Mouse (Mus musculus): ENCODE results near the gene Atat1.

DNA sequence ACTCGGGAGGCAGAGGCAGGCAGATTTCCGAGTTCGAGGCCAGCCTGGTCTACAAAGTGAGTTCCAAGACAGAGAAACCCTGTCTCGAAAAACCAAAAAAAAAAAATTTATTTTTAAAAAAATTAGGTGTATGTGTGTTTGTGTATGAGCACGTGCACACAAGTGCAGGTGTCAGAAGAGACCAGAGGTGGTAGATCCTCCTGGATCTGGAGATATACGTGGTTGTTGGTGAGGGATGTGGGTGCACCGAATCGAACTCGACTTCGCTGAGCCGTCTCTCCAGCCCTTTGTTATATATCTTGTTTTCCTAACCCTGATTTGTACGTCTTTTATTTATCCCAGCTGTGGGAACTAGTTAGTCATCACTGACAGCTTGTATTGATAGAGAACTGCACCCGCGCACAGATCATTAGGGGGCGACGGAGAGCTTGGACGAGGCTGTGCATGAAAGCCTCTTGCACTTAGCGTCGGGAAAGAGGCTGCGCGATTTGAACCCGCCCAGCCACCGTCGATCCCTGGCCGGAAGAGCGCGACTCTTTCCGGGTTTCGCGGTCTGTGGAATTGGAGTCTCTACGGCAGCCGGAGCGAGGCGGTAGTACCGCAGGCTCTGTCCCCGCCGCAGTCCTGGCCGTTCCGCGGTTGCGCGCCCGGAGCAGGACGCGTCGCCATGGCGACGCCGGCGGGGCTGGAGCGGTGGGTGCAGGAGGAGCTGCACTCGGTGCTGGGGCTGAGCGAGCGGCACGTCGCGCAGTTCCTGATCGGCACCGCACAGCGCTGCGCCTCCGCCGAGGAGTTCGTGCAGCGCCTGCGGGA lies 30.4 kb downstream of the Atat1 start, which contains the start of gene Dhx16:
- TF ChIP-seq MAFK (IDR thresholded peaks at IDR 0.05; ENCODE audit: insufficient read depth, low read depth, low read length) (no peak), ZNF384 (IDR thresholded peaks at IDR 0.05; ENCODE audit: low read depth, low read length) (no peak), HCFC1 (IDR thresholded peaks at IDR 0.05; ENCODE audit: borderline replicate concordance, insufficient read depth, low read length) (peak; percentile 78)

Measured in ES-E14 (cell line).